Mouse (Mus musculus) lung, postnatal 0 days (tissue): ENCODE measurements around the gene Rpp25l. TPM values are rescaled to one million over a fixed set of nuclear protein-coding genes. Genes with fewer than 3 reads are reported as not detected.

Source experiments
- ATAC-seq: fragments of 200-750 bp; cut with Nextera tagmentation; 2 replicates; pipeline ENCODE4 v1.8.0; 2017; ENCODE audit warnings: moderate library complexity
- DNase-seq: peaks from one replicate; pipeline ENCODE4 v3.0.0-alpha.2; 2016; ENCODE audit warnings: low spot score
- H3K27ac ChIP-seq: fragments of 300-500 bp; sonication (generic); 2 replicates; pipeline ENCODE4 v1.5.1; 2014; ENCODE audit warnings: antibody characterized with exemption, mild to moderate bottlenecking, low read length, mixed read lengths
- H3K27me3 ChIP-seq: fragments of 300-500 bp; sonication (generic); replicated peaks from 2 replicates; pipeline ENCODE4 v1.6.1; 2014; ENCODE audit warnings: low read length, mixed read lengths; ENCODE audit not compliant: insufficient read depth
- H3K36me3 ChIP-seq: fragments of 300-500 bp; sonication (generic); 2 replicates; pipeline ENCODE4 v1.6.1; 2014; ENCODE audit warnings: low read length, mixed read lengths; ENCODE audit not compliant: insufficient read depth
- H3K4me1 ChIP-seq: fragments of 300-500 bp; sonication (generic); 2 replicates; pipeline ENCODE4 v1.6.1; 2014; ENCODE audit warnings: antibody characterized with exemption, low read depth, low read length, mixed read lengths; ENCODE audit not compliant: insufficient read depth
- H3K4me2 ChIP-seq: fragments of 300-500 bp; sonication (generic); replicated peaks from 2 replicates; pipeline ENCODE4 v1.6.1; 2014; ENCODE audit warnings: low read depth, mild to moderate bottlenecking, low read length, moderate library complexity, mixed read lengths
- H3K4me3 ChIP-seq: fragments of 300-500 bp; sonication (generic); 2 replicates; pipeline ENCODE4 v1.5.1; 2014; ENCODE audit warnings: low read depth, low read length
- H3K9ac ChIP-seq: fragments of 300-500 bp; sonication (generic); replicated peaks from 2 replicates; pipeline ENCODE4 v1.6.1; 2014; ENCODE audit warnings: low read depth, mild to moderate bottlenecking
- H3K9me3 ChIP-seq: fragments of 300-500 bp; sonication (generic); 2 replicates; pipeline ENCODE4 v1.6.1; 2016; ENCODE audit warnings: low read length, mixed read lengths
- CTCF ChIP-seq: IDR thresholded peaks from 2 replicates; pipeline ENCODE4 v1.5.1; 2016; ENCODE audit warnings: antibody characterized with exemption, mild to moderate bottlenecking
- EP300 ChIP-seq: IDR thresholded peaks from 2 replicates; pipeline ENCODE4 v1.6.1; 2016; ENCODE audit warnings: antibody characterized with exemption, mild to moderate bottlenecking, control low read depth
- WGBS: fragments of 180-500 bp; shearing (Covaris S2); extraction: QIAGEN DNeasy Blood & Tissue Kit; methylation state at CpG from one replicate; pipeline ENCODE4 v1.1.7; 2014; 5-methylcytosine and 5-hydroxymethylcytosine counted together
- polyA plus RNA-seq: library from polyadenylated mRNA; unstranded; fragments of >200 nt; fragmentation: Nextera tagmentation; extraction: Ambion mirVana; gene quantifications from 2 replicates; pipeline ENCODE4 v1.2.1, GENCODE M21; 2015

Rpp25l gene
- polyA plus RNA-seq, 1 experiment from 2014 or later, result 51.8 TPM

DNA sequence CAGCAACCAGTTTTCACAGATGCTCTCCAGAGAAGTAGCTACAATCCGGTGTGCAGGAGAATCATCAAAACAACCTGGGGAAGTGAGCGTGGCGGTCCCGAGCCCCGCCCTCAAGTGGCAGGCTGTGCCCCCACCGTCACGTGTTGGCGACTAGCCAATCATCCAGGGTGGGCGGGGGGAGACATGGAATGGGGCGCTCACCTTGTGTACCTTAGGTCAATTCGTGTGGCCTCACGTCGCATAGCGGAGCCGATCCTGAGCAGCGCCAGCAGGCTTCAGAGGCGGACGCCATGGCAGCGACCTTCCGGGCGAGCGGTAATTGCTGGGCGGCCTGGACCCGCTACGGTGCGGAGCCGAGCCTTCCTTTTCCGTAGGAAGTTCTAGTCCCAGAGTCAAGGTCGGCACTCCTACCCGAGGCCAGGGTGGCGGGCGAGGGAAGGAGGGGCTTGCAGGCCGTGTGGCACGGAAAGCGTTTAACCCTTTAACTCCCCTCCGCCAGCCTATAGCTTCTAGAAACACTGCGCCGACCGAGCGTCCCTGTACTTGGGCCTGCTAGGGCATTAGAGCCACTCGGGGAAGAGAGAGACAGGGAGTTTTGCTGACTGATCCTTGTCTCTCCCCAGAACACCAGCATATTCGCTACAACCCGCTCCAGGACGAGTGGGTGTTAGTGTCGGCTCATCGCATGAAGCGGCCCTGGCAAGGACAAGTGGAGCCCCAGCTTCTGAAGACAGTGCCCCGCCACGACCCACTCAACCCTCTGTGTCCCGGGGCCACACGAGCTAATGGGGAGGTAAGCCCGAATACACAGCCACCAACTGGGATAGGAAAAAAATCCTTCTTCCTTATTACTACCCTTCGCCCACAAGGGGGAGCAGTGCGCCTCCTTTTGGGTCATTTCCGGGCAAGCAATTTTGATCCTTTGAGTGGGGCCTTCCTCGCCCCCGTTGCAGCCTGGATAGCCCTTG lies 42.3 kb upstream of the Rpp25l start, which contains the start of gene Sigmar1:
TSS of gene Sigmar1 (minus strand) at position 820 of the 968 bp plus-strand sequence.
- H3K4me3 ChIP-seq, result peak within 1 kb of the TSS; percentile 55
- DNase-seq (peak; percentile 93), ATAC-seq (peak; percentile 64)
- H3K9ac ChIP-seq, result peak within 1 kb of the TSS; percentile 73
- no peaks in the 10 kb centered on the region for H3K36me3 ChIP-seq
- H3K27ac ChIP-seq, result peak within 1 kb of the TSS; percentile 82
- no peaks in the 10 kb centered on the region for H3K27me3 ChIP-seq
- under 1% methylated on average over 53 of the region's 57 CpGs for WGBS
- no peaks in the 10 kb centered on the region for H3K9me3 ChIP-seq
- H3K4me1 ChIP-seq, result peaks cover 5% of the 10 kb centered on the region; the same call in 1 of the 2 replicates
- TF ChIP-seq EP300 (peak; percentile 34; the same call in 1 of the 2 replicates), CTCF (peak; percentile 91)
- peak within 1 kb of the TSS; percentile 92 for H3K4me2 ChIP-seq

DNA sequence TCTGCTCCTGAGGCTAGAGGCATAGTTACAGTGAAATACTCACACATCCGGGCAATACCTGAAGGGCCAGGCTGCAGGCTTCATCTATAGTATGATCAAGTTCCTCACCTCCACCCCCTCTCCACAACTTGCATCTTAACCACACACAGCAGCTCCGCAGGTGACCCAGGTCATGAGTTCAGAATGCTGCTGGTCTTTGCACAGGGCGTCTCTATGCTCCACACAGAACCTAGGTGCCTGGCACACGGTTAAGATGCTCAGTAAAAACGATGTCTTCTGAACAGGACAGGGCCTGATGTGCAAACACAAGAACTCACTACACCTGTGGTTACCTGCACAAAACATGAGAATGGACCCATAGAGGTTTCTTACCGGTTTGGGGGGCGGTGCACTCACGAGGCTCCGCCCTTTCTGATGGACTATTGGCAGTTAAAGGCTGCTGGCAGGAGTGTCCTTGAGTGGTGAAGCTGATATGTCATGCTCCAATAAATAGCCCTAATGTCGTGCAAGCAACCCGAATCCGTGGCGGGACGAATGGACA lies 41.5 kb upstream of the Rpp25l start, which contains the start of gene Galt:
TSS of gene Galt (plus strand) at position 432 of the 541 bp plus-strand sequence.
- H3K4me3 ChIP-seq, result peak within 1 kb of the TSS; percentile 55
- no peak for TF ChIP-seq EP300
- TF ChIP-seq CTCF, result no peak
- H3K27ac ChIP-seq, result peak within 1 kb of the TSS; percentile 82
- peak within 1 kb of the TSS; percentile 73 for H3K9ac ChIP-seq
- H3K9me3 ChIP-seq, result no peaks in the 10 kb centered on the region
- no peaks in the 10 kb centered on the region for H3K27me3 ChIP-seq
- ATAC-seq, result peak; percentile 44
- no peak for DNase-seq
- H3K4me2 ChIP-seq, result peak within 1 kb of the TSS; percentile 92
- H3K4me1 ChIP-seq, result 0 out of 2 replicates have a peak, but pooled peaks cover 4% of the 10 kb centered on the region
- 11% methylated on average over 14 of the region's 14 CpGs for WGBS
- H3K36me3 ChIP-seq, result no peaks in the 10 kb centered on the region

DNA sequence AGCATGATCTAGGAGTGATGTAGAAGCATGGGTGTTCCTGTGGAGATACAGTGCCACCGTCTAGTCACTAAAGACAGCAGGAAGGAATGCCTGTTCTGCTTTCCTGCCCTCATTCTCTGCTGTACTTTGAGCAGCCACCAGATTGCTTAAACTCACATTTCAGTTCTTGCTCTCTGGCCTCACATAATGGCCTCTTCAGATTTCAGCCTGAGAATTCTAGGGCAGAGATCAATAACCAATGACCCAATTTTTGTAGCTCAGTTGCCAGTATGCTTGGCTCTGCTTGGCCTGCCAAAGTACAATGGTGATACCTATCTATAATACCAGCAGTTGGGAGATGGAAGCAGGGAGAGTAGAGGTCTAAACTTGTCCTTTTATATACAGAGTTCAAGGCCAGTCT lies 31.7 kb upstream of the Rpp25l start:
- Histone ChIP-seq H3K36me3 (no peaks in the 10 kb centered on the region), H3K9ac (no peak overlapping the region), H3K4me3 (no peak overlapping the region), H3K27ac (no peak overlapping the region), H3K9me3 (no peaks in the 10 kb centered on the region), H3K4me2 (no peak overlapping the region), H3K27me3 (no peaks in the 10 kb centered on the region), H3K4me1 (peaks cover 5% of the 10 kb centered on the region; the same call in 1 of the 2 replicates)
- WGBS, result 46% methylated on average over 1 of the region's 1 CpGs
- ATAC-seq, result no peak
- DNase-seq, result no peak
- no peak for TF ChIP-seq CTCF

DNA sequence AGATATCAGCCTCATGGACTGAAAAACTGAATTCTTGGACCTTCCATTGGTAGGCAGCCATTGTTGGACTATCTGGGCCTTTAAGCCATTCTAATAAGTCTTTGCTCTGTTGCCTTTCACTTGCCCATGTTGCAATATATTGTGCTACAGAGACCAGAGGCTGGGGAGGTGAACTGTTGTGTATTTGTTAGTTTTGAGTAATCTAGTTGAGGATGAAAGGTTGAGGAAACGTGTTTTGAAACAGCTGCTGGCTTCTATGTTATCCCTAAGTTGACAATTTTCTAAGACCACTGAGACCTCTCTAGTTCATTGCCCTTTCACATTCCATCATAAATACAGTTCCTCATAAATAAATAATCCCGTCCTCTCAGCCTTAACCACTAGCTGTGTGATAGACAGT lies 30.8 kb upstream of the Rpp25l start:
- TF ChIP-seq CTCF (no peak), EP300 (no peak)
- Histone ChIP-seq H3K9ac (no peak overlapping the region), H3K36me3 (no peaks in the 10 kb centered on the region), H3K9me3 (no peaks in the 10 kb centered on the region), H3K4me2 (no peak overlapping the region), H3K4me1 (peaks cover 7% of the 10 kb centered on the region; the same call in 1 of the 2 replicates), H3K27ac (no peak overlapping the region), H3K27me3 (no peaks in the 10 kb centered on the region), H3K4me3 (no peak overlapping the region)
- no peak for ATAC-seq
- WGBS, result 61% methylated on average over 2 of the region's 2 CpGs
- DNase-seq, result no peak

DNA sequence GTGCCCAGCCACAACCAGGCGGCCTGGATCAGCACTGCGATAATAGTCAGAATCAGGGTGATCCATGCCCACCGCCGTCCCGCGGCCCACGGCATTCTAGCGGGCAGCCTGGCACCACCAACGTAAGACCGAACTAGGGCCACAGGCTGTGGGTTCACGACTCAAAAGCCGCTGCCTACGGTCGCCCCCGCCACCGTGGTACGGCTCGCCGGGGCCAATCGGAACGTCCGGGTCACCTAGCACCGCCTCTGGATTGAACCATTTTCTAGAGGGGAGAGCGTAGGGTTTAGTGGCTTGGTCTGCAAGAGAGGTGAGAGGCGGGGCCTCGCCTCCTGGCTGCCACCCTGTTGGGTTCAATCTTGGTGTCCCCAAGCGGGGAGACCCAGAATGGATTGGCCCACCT lies 27.8 kb upstream of the Rpp25l start:
- peak; percentile 98 for ATAC-seq
- Histone ChIP-seq H3K27ac (peak overlapping the region; percentile 84), H3K36me3 (no peaks in the 10 kb centered on the region), H3K9me3 (no peaks in the 10 kb centered on the region), H3K4me3 (peak overlapping the region; percentile 56), H3K4me2 (peak overlapping the region; percentile 70), H3K4me1 (peaks cover 7% of the 10 kb centered on the region; the same call in 1 of the 2 replicates), H3K27me3 (no peaks in the 10 kb centered on the region), H3K9ac (peak overlapping the region; percentile 51)
- WGBS, result under 1% methylated on average over 27 of the region's 27 CpGs
- DNase-seq, result peak; percentile 95
- TF ChIP-seq CTCF, result peak; percentile 37
- no peak for TF ChIP-seq EP300
